Mouse (Mus musculus) liver, postnatal 0 days (tissue): ENCODE measurements around the gene Nolc1.

Source experiments
- CTCF ChIP-seq: sonication (generic); IDR thresholded peaks from 2 replicates; pipeline ENCODE4 v1.5.1; 2016; ENCODE audit warnings: antibody characterized with exemption, low read depth
- EP300 ChIP-seq: IDR thresholded peaks from 2 replicates; pipeline ENCODE4 v1.6.1; 2016; ENCODE audit warnings: antibody characterized with exemption, low read depth, mild to moderate bottlenecking

DNA sequence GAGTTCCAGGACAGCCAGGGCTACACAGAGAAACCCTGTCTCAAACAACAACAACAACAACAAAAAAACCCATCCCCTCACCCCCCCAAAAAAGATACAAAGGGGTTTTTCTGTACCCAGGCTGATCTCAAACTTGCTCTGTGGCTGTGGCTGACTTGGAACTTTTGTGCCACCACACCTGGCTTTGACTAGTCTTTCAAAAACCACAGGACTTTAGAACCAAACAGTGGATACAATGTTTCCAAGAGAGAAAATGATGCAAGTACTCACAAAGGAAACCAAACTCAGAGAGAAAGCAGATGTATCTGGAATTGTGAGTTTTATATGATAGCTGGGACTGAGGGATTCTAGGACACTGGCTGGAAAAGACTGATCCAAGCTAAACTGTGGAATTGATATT is 49.0 kb downstream of the Nolc1 start:
- no peak for TF ChIP-seq EP300
- no peak for TF ChIP-seq CTCF
